Mouse (Mus musculus) forebrain, postnatal 0 days (tissue): Measurements from ENCODE around the gene Pdxk. TPM values are rescaled to one million over a fixed set of nuclear protein-coding genes. Genes with fewer than 3 reads are reported as not detected.
A peak's percentile ranks its signal among the peaks of the same experiment; 100 is the strongest.

Source experiments
- ATAC-seq: fragments of 200-750 bp; cut with Nextera tagmentation; 2 replicates; pipeline ENCODE4 v1.8.0; 2017; ENCODE audit warnings: mild to moderate bottlenecking, moderate library complexity
- DNase-seq: peaks from one replicate; pipeline ENCODE4 v3.0.0-alpha.2; 2015
- H3K27ac ChIP-seq: fragments of 300-500 bp; sonication (generic); 2 replicates; pipeline ENCODE4 v1.5.1; 2014; ENCODE audit warnings: low read depth, mild to moderate bottlenecking, antibody characterized with exemption, low read length, moderate library complexity, mixed read lengths
- H3K27me3 ChIP-seq: fragments of 300-500 bp; sonication (generic); 2 replicates; pipeline ENCODE4 v1.6.1; 2014; ENCODE audit warnings: mild to moderate bottlenecking, low read length, mixed read lengths; ENCODE audit not compliant: insufficient read depth
- H3K36me3 ChIP-seq: fragments of 300-500 bp; sonication (generic); 2 replicates; pipeline ENCODE4 v1.6.1; 2014; ENCODE audit warnings: mild to moderate bottlenecking, moderate library complexity; ENCODE audit not compliant: insufficient read depth
- H3K4me1 ChIP-seq: fragments of 300-500 bp; sonication (generic); 2 replicates; pipeline ENCODE4 v1.6.1; 2014; ENCODE audit warnings: antibody characterized with exemption; ENCODE audit not compliant: insufficient read depth
- H3K4me2 ChIP-seq: fragments of 300-500 bp; sonication (generic); 2 replicates; pipeline ENCODE4 v1.6.1; 2014; ENCODE audit warnings: low read depth, mild to moderate bottlenecking, moderate library complexity
- H3K4me3 ChIP-seq: fragments of 300-500 bp; sonication (generic); 2 replicates; pipeline ENCODE4 v1.5.1; 2014; ENCODE audit warnings: low read depth, low read length, mixed read lengths
- H3K9ac ChIP-seq: fragments of 300-500 bp; sonication (generic); 2 replicates; pipeline ENCODE4 v1.6.1; 2014; ENCODE audit warnings: mild to moderate bottlenecking
- H3K9me3 ChIP-seq: fragments of 300-500 bp; sonication (generic); 2 replicates; pipeline ENCODE4 v1.6.1; 2016; ENCODE audit warnings: low read length
- CTCF ChIP-seq: sonication (generic); IDR thresholded peaks from 2 replicates; pipeline ENCODE4 v1.5.1; 2016; ENCODE audit warnings: antibody characterized with exemption, control low read depth, low read depth
- WGBS: fragments of 180-500 bp; shearing (Covaris S2); extraction: QIAGEN DNeasy Blood & Tissue Kit; methylation state at CpG from one replicate; pipeline ENCODE4 v1.1.7; 2014; 5-methylcytosine and 5-hydroxymethylcytosine counted together
- polyA plus RNA-seq: library from polyadenylated mRNA; unstranded; fragments of >200 nt; fragmentation: Nextera tagmentation; extraction: Ambion mirVana; gene quantifications from 2 replicates; pipeline ENCODE4 v1.2.1, GENCODE M21; 2015
- total RNA-seq: library from RNA; depleted of rRNA; stranded (reverse); fragments of >200 nt; gene quantifications from 2 replicates; pipeline ENCODE4 v1.2.3, GENCODE M21; 2014

Pdxk gene
- total and polyA plus RNA-seq, 2 experiments from 2014 or later = 30.7 to 43.6 TPM

GRCm38 (mm10) chr10:78411851-78412250 lies 52.9 kb downstream of the Pdxk start:
- Histone ChIP-seq H3K4me3 (peak overlapping the region; percentile 92), H3K27ac (peak overlapping the region; percentile 89; the same call in 1 of the 2 replicates), H3K9me3 (no peaks in the 10 kb centered on the region), H3K27me3 (no peaks in the 10 kb centered on the region), H3K4me2 (peak overlapping the region; percentile 72), H3K36me3 (peaks cover 37% of the 10 kb centered on the region), H3K9ac (peak overlapping the region; percentile 92), H3K4me1 (peaks cover 7% of the 10 kb centered on the region; the same call in 1 of the 2 replicates)
- ATAC-seq (no peak), DNase-seq (no peak)
- TF ChIP-seq CTCF = no peak
- WGBS = 15% methylated on average over 8 of the region's 8 CpGs

GRCm38 (mm10) chr10:78409035-78409788 lies 55.6 kb downstream of the Pdxk start:
- DNase-seq = no peak

GRCm38 (mm10) chr10:78407132-78407531 lies 57.6 kb downstream of the Pdxk start:
- peaks cover 81% of the 10 kb centered on the region for H3K36me3 ChIP-seq
- no peak for TF ChIP-seq CTCF
- 96% methylated on average over 4 of the region's 4 CpGs for WGBS
- H3K4me2 ChIP-seq = no peak overlapping the region
- H3K4me1 ChIP-seq = peaks cover 7% of the 10 kb centered on the region; the same call in 1 of the 2 replicates
- H3K4me3 ChIP-seq = no peak overlapping the region
- no peak overlapping the region for H3K27ac ChIP-seq
- no peaks in the 10 kb centered on the region for H3K27me3 ChIP-seq
- no peaks in the 10 kb centered on the region for H3K9me3 ChIP-seq
- DNase-seq = no peak
- ATAC-seq = no peak
- no peak overlapping the region for H3K9ac ChIP-seq

More at GRCm38 (mm10) chr10:78409035-78409788, 55.6 kb downstream of the Pdxk start:
- Histone ChIP-seq H3K4me2 (no peak overlapping the region), H3K9ac (no peak overlapping the region), H3K4me3 (no peak overlapping the region), H3K36me3 (peaks cover 60% of the 10 kb centered on the region), H3K9me3 (no peaks in the 10 kb centered on the region), H3K27me3 (no peaks in the 10 kb centered on the region), H3K4me1 (peaks cover 7% of the 10 kb centered on the region; the same call in 1 of the 2 replicates), H3K27ac (no peak overlapping the region)
- no peak for TF ChIP-seq CTCF
- WGBS = 87% methylated on average over 9 of the region's 9 CpGs
- no peak for ATAC-seq

- no peak for DNase-seq
- no peak for TF ChIP-seq CTCF
- WGBS = 92% methylated on average over 6 of the region's 6 CpGs
These were observed 58.6 kb downstream of the Pdxk start for GRCm38 (mm10) chr10:78406152-78406551.

GRCm38 (mm10) chr10:78402301-78402922 lies 62.4 kb downstream of the Pdxk start:
- no peaks in the 10 kb centered on the region for H3K4me1 ChIP-seq
- DNase-seq (no peak), ATAC-seq (no peak)
- TF ChIP-seq CTCF = no peak
- no peak overlapping the region for H3K4me2 ChIP-seq
- no peak overlapping the region for H3K4me3 ChIP-seq
- H3K27ac ChIP-seq = no peak overlapping the region
- 91% methylated on average over 14 of the region's 14 CpGs for WGBS
- peaks cover 78% of the 10 kb centered on the region for H3K36me3 ChIP-seq
- no peaks in the 10 kb centered on the region for H3K9me3 ChIP-seq
- H3K9ac ChIP-seq = no peak overlapping the region
- H3K27me3 ChIP-seq = no peaks in the 10 kb centered on the region

More at GRCm38 (mm10) chr10:78406152-78406551, 58.6 kb downstream of the Pdxk start:
- Histone ChIP-seq H3K27ac (no peak overlapping the region), H3K4me1 (0 out of 2 replicates have a peak, but pooled peaks cover 1% of the 10 kb centered on the region), H3K4me2 (no peak overlapping the region), H3K9ac (no peak overlapping the region), H3K9me3 (no peaks in the 10 kb centered on the region), H3K4me3 (no peak overlapping the region), H3K27me3 (no peaks in the 10 kb centered on the region), H3K36me3 (peaks cover 91% of the 10 kb centered on the region)
- no peak for ATAC-seq

GRCm38 (mm10) chr10:78401127-78401526 lies 63.6 kb downstream of the Pdxk start:
- 90% methylated on average over 2 of the region's 2 CpGs for WGBS
- H3K36me3 ChIP-seq = peaks cover 65% of the 10 kb centered on the region
- H3K27ac ChIP-seq = no peak overlapping the region
- H3K9me3 ChIP-seq = no peaks in the 10 kb centered on the region
- no peak for TF ChIP-seq CTCF
- no peak for DNase-seq
- H3K4me3 ChIP-seq = no peak overlapping the region
- H3K9ac ChIP-seq = no peak overlapping the region
- no peak overlapping the region for H3K4me2 ChIP-seq
- no peaks in the 10 kb centered on the region for H3K27me3 ChIP-seq
- no peak for ATAC-seq
- peaks cover 5% of the 10 kb centered on the region; the same call in 1 of the 2 replicates for H3K4me1 ChIP-seq
